Mouse (Mus musculus): ENCODE data around the gene Eps8l1. TPM values are rescaled to one million over a fixed set of nuclear protein-coding genes. Genes with fewer than 3 reads are reported as not detected.

Gene Eps8l1
- polyA plus RNA-seq, 1 experiment: 0.76 TPM

- Histone ChIP-seq H3K27me3 (ENCODE audit: control insufficient read depth, insufficient read depth, low read length) (no peaks in the 10 kb centered on the region), H3K4me1 (ENCODE audit: control insufficient read depth, insufficient read depth, insufficient read length, low read length) (peaks cover 2% of the 10 kb centered on the region; the same call in 1 of the 2 replicates), H3K36me3 (ENCODE audit: control insufficient read depth, insufficient read depth, low read length) (no peaks in the 10 kb centered on the region), H3K27ac (ENCODE audit: insufficient read depth, low read depth, low read length) (peak overlapping the region; percentile 61; the same call in 1 of the 2 replicates), H3K4me3 (ENCODE audit: low read depth, low read length) (no peak overlapping the region)
- 23% methylated on average over 4 of the region's 4 CpGs for WGBS
- TF ChIP-seq POLR2A (IDR thresholded peaks at IDR 0.05; ENCODE audit: low read depth, low read length) (no peak), CTCF (IDR thresholded peaks at IDR 0.05; ENCODE audit: extremely low read depth, insufficient read length, insufficient replicate concordance, low read depth, low read length) (no peak)
These were observed 7.8 kb upstream of the Eps8l1 start for GRCm38 (mm10) chr7:4452644-4453043.

DNA sequence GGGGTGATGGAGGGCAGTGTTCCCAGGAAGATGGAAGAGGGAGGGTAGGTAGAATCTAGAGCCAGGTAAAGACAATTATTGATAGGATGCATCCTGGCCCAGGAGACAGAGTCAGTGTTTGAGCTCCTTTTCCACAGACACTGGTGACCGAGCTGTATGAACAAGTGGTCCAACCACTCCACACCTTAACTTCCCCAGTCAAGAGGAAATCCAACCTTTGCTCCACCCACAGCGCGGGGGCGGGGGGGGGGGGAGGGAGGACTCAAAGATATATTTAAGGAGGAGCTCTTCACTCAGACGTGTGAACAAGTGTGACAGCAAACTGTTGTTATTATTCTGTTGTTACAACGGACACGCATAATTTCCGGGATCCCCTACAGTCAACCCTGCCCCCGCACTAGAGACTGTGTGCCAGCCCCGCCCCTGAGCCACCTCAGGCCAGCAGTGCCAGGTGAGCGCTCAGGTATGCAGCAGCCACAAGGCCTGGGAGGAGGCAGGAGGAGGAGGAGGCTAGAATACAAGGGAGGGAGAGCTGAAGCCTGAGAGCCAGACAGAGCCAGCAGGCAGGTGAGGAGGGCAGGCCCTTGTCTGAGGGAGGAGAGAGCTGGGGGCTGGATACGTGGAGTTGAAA lies 3.8 kb downstream of the Eps8l1 start:
- Histone ChIP-seq H3K27me3 (ENCODE audit: control insufficient read depth, insufficient read depth, low read length) (no peaks in the 10 kb centered on the region), H3K36me3 (ENCODE audit: control insufficient read depth, insufficient read depth, low read length) (no peaks in the 10 kb centered on the region), H3K4me3 (ENCODE audit: low read depth, low read length) (peak overlapping the region; percentile 23; the same call in 1 of the 2 replicates), H3K27ac (ENCODE audit: insufficient read depth, low read depth, low read length) (no peak overlapping the region), H3K4me1 (ENCODE audit: control insufficient read depth, insufficient read depth, insufficient read length, low read length) (peaks cover 4% of the 10 kb centered on the region; the same call in 1 of the 2 replicates)
- 3% methylated on average over 12 of the region's 12 CpGs for WGBS
- TF ChIP-seq POLR2A (IDR thresholded peaks at IDR 0.05; ENCODE audit: low read depth, low read length) (no peak), CTCF (IDR thresholded peaks at IDR 0.05; ENCODE audit: extremely low read depth, insufficient read length, insufficient replicate concordance, low read depth, low read length) (no peak)

DNA sequence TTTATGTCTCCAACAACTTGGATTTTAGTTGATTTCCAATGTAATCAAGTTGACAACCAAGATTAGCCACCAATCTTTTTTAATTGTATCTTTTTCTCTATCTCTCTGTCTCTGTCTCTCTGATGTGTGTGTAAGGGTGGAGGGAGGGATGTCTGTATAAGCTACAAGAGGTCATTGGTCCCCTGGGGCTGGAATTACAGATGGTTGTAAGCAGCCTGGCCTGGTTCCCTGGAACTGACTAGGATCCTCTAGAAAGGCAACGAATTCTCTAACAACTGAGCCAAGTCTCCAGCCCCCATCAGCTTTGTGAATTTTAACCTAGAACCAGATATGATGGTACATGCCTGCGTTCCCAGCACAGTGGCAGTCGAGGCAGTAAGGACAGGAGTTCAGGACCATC lies 7.3 kb downstream of the Eps8l1 start:
- no peak overlapping the region for H3K4me3 ChIP-seq (ENCODE audit: low read depth, low read length)
- WGBS: 73% methylated on average over 3 of the region's 3 CpGs
- TF ChIP-seq CTCF (IDR thresholded peaks at IDR 0.05; ENCODE audit: extremely low read depth, insufficient read length, insufficient replicate concordance, low read depth, low read length) (no peak), POLR2A (IDR thresholded peaks at IDR 0.05; ENCODE audit: low read depth, low read length) (no peak)

GRCm38 (mm10) chr7:4470275-4471178 lies 10.1 kb downstream of the Eps8l1 start:
- peaks cover 2% of the 10 kb centered on the region for H3K4me1 ChIP-seq (ENCODE audit: control insufficient read depth, insufficient read depth, insufficient read length, low read length)
- H3K27ac ChIP-seq (ENCODE audit: insufficient read depth, low read depth, low read length): no peak overlapping the region
- WGBS: 3% methylated on average over 35 of the region's 35 CpGs
- H3K27me3 ChIP-seq (ENCODE audit: control insufficient read depth, insufficient read depth, low read length): peaks cover 5% of the 10 kb centered on the region; the same call in 1 of the 2 replicates
- H3K4me3 ChIP-seq (ENCODE audit: low read depth, low read length): peak overlapping the region; percentile 65
- no peaks in the 10 kb centered on the region for H3K36me3 ChIP-seq (ENCODE audit: control insufficient read depth, insufficient read depth, low read length)
- TF ChIP-seq POLR2A (IDR thresholded peaks at IDR 0.05; ENCODE audit: low read depth, low read length): no peak

More for the DNA sequence above, 7.3 kb downstream of the Eps8l1 start:
- H3K36me3 ChIP-seq (ENCODE audit: control insufficient read depth, insufficient read depth, low read length): no peaks in the 10 kb centered on the region
- H3K4me1 ChIP-seq (ENCODE audit: control insufficient read depth, insufficient read depth, insufficient read length, low read length): peaks cover 7% of the 10 kb centered on the region
- H3K27ac ChIP-seq (ENCODE audit: insufficient read depth, low read depth, low read length): no peak overlapping the region
- H3K27me3 ChIP-seq (ENCODE audit: control insufficient read depth, insufficient read depth, low read length): no peaks in the 10 kb centered on the region

GRCm38 (mm10) chr7:4471179-4471555 lies 10.7 kb downstream of the Eps8l1 start:
- TF ChIP-seq POLR2A (IDR thresholded peaks at IDR 0.05; ENCODE audit: low read depth, low read length) (no peak), CTCF (IDR thresholded peaks at IDR 0.05; ENCODE audit: extremely low read depth, insufficient read length, insufficient replicate concordance, low read depth, low read length) (peak; percentile 58)
- H3K4me1 ChIP-seq (ENCODE audit: control insufficient read depth, insufficient read depth, insufficient read length, low read length): peaks cover 2% of the 10 kb centered on the region
- H3K36me3 ChIP-seq (ENCODE audit: control insufficient read depth, insufficient read depth, low read length): no peaks in the 10 kb centered on the region
- no peak overlapping the region for H3K27ac ChIP-seq (ENCODE audit: insufficient read depth, low read depth, low read length)
- peaks cover 5% of the 10 kb centered on the region; the same call in 1 of the 2 replicates for H3K27me3 ChIP-seq (ENCODE audit: control insufficient read depth, insufficient read depth, low read length)
- WGBS: 1% methylated on average over 24 of the region's 24 CpGs
- H3K4me3 ChIP-seq (ENCODE audit: low read depth, low read length): peak overlapping the region; percentile 65

DNA sequence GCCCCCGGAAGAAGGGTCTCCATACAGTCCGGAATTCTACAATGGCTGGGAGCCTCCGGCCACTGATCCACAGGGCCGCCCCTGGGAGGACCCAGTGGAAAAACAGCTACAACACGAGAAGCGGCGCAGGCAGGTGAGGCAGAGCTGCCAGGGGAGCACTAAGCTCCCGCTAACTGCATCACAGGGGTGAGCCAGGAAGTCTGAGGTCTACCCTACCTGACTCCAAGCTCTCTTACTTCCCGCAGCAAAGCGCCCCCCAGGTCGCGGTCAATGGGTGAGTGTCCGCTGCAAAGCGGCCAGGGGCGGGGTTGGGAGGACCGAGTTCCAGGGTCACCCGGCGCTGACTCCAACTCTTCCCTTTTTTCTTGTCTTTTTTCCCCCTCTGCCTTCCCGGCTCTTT lies 13.5 kb downstream of the Eps8l1 start:
- H3K27me3 ChIP-seq (ENCODE audit: control insufficient read depth, insufficient read depth, low read length): peaks cover 13% of the 10 kb centered on the region; the same call in 1 of the 2 replicates
- no peaks in the 10 kb centered on the region for H3K36me3 ChIP-seq (ENCODE audit: control insufficient read depth, insufficient read depth, low read length)
- H3K4me1 ChIP-seq (ENCODE audit: control insufficient read depth, insufficient read depth, insufficient read length, low read length): peaks cover 5% of the 10 kb centered on the region
- TF ChIP-seq POLR2A (IDR thresholded peaks at IDR 0.05; ENCODE audit: low read depth, low read length) (no peak), CTCF (IDR thresholded peaks at IDR 0.05; ENCODE audit: extremely low read depth, insufficient read length, insufficient replicate concordance, low read depth, low read length) (no peak)
- 24% methylated on average over 19 of the region's 19 CpGs for WGBS
- H3K4me3 ChIP-seq (ENCODE audit: low read depth, low read length): no peak overlapping the region
- no peak overlapping the region for H3K27ac ChIP-seq (ENCODE audit: insufficient read depth, low read depth, low read length)
